Mouse (Mus musculus) midbrain, embryonic 14.5 days (tissue): ENCODE results near the gene Atxn1. TPM values are rescaled to one million over a fixed set of nuclear protein-coding genes. Genes with fewer than 3 reads are reported as not detected.

Experiments
- ATAC-seq: fragments of 200-750 bp; cut with Nextera tagmentation; 2 replicates; pipeline ENCODE4 v1.8.0; 2017; ENCODE audit warnings: moderate number of reproducible peaks, moderate library complexity; ENCODE audit not compliant: low FRiP score, low TSS enrichment
- DNase-seq: peaks from one replicate; pipeline ENCODE4 v3.0.0-alpha.2; 2015
- H3K27ac ChIP-seq: fragments of 300-500 bp; sonication (generic); replicated peaks from 2 replicates; pipeline ENCODE4 v1.5.1; 2014; ENCODE audit warnings: mild to moderate bottlenecking, low read depth, low read length, moderate library complexity
- H3K27me3 ChIP-seq: fragments of 300-500 bp; sonication (generic); 2 replicates; pipeline ENCODE4 v1.6.1; 2014; ENCODE audit warnings: low read length, control low read depth, mixed read lengths; ENCODE audit not compliant: control insufficient read depth, insufficient read depth
- H3K36me3 ChIP-seq: fragments of 300-500 bp; sonication (generic); 2 replicates; pipeline ENCODE4 v1.6.1; 2014; ENCODE audit warnings: low read length, control low read depth; ENCODE audit not compliant: control insufficient read depth, insufficient read depth
- H3K4me1 ChIP-seq: fragments of 300-500 bp; sonication (generic); 2 replicates; pipeline ENCODE4 v1.6.1; 2014; ENCODE audit warnings: mild to moderate bottlenecking, antibody characterized with exemption, low read length, control low read depth; ENCODE audit not compliant: control insufficient read depth, insufficient read depth
- H3K4me2 ChIP-seq: fragments of 300-500 bp; sonication (generic); 2 replicates; pipeline ENCODE4 v1.6.1; 2014; ENCODE audit warnings: mild to moderate bottlenecking, low read length, moderate library complexity
- H3K4me3 ChIP-seq: fragments of 300-500 bp; sonication (generic); replicated peaks from 2 replicates; pipeline ENCODE4 v1.5.1; 2014; ENCODE audit warnings: low read depth, low read length
- H3K9ac ChIP-seq: fragments of 300-500 bp; sonication (generic); replicated peaks from 2 replicates; pipeline ENCODE4 v1.6.1; 2014; ENCODE audit warnings: mild to moderate bottlenecking, low read length, moderate library complexity
- H3K9me3 ChIP-seq: fragments of 300-500 bp; sonication (generic); 2 replicates; pipeline ENCODE4 v1.6.1; 2016; ENCODE audit warnings: low read length, control low read depth, mixed read lengths; ENCODE audit not compliant: control insufficient read depth
- WGBS: fragments of 180-500 bp; shearing (Covaris S2); extraction: QIAGEN DNeasy Blood & Tissue Kit; methylation state at CpG from one replicate; pipeline ENCODE4 v1.1.7; 2014; 5-methylcytosine and 5-hydroxymethylcytosine counted together
- polyA plus RNA-seq: library from polyadenylated mRNA; unstranded; fragments of >200 nt; fragmentation: Nextera tagmentation; extraction: Ambion mirVana; gene quantifications from 2 replicates; pipeline ENCODE4 v1.2.1, GENCODE M21; 2014

Atxn1 gene
- polyA plus RNA-seq, 1 experiment from 2014 or later: 7.3 TPM

GRCm38 (mm10) chr13:45939561-45939960 is 25.2 kb downstream of the Atxn1 start:
- Histone ChIP-seq H3K36me3 (0 out of 2 replicates have a peak, but pooled peaks cover under 1% of the 10 kb centered on the region), H3K9me3 (no peaks in the 10 kb centered on the region), H3K27ac (no peak overlapping the region), H3K4me1 (0 out of 2 replicates have a peak, but pooled peaks cover 4% of the 10 kb centered on the region), H3K9ac (no peak overlapping the region), H3K27me3 (no peaks in the 10 kb centered on the region), H3K4me2 (no peak overlapping the region), H3K4me3 (no peak overlapping the region)
- WGBS: 89% methylated on average over 6 of the region's 6 CpGs
- ATAC-seq (no peak), DNase-seq (no peak)

GRCm38 (mm10) chr13:45938083-45938482 is 26.7 kb downstream of the Atxn1 start:
- Histone ChIP-seq H3K9me3 (no peaks in the 10 kb centered on the region), H3K27ac (no peak overlapping the region), H3K4me1 (0 out of 2 replicates have a peak, but pooled peaks cover 7% of the 10 kb centered on the region), H3K4me3 (no peak overlapping the region), H3K9ac (no peak overlapping the region), H3K4me2 (no peak overlapping the region), H3K36me3 (no peaks in the 10 kb centered on the region), H3K27me3 (no peaks in the 10 kb centered on the region)
- DNase-seq: no peak
- 93% methylated on average over 5 of the region's 5 CpGs for WGBS
- no peak for ATAC-seq

GRCm38 (mm10) chr13:45936765-45937164 is 28.0 kb downstream of the Atxn1 start:
- no peak overlapping the region for H3K9ac ChIP-seq
- no peak overlapping the region for H3K27ac ChIP-seq
- 0 out of 2 replicates have a peak, but pooled peaks cover 7% of the 10 kb centered on the region for H3K4me1 ChIP-seq
- H3K4me2 ChIP-seq: no peak overlapping the region
- DNase-seq (no peak), ATAC-seq (no peak)
- H3K4me3 ChIP-seq: no peak overlapping the region
- no peaks in the 10 kb centered on the region for H3K9me3 ChIP-seq
- H3K36me3 ChIP-seq: no peaks in the 10 kb centered on the region
- H3K27me3 ChIP-seq: no peaks in the 10 kb centered on the region

- no peak overlapping the region for H3K4me2 ChIP-seq
- ATAC-seq (no peak), DNase-seq (no peak)
- H3K9me3 ChIP-seq: no peaks in the 10 kb centered on the region
- no peak overlapping the region for H3K9ac ChIP-seq
- no peak overlapping the region for H3K4me3 ChIP-seq
- 0 out of 2 replicates have a peak, but pooled peaks cover 7% of the 10 kb centered on the region for H3K4me1 ChIP-seq
- H3K36me3 ChIP-seq: no peaks in the 10 kb centered on the region
- no peaks in the 10 kb centered on the region for H3K27me3 ChIP-seq
- 86% methylated on average over 7 of the region's 7 CpGs for WGBS
- no peak overlapping the region for H3K27ac ChIP-seq
Observed at GRCm38 (mm10) chr13:45935798-45936197, 29.0 kb downstream of the Atxn1 start.

- no peak overlapping the region for H3K4me2 ChIP-seq
- no peak overlapping the region for H3K27ac ChIP-seq
- 0 out of 2 replicates have a peak, but pooled peaks cover 7% of the 10 kb centered on the region for H3K4me1 ChIP-seq
- 74% methylated on average over 6 of the region's 6 CpGs for WGBS
- DNase-seq (no peak), ATAC-seq (no peak)
- H3K36me3 ChIP-seq: no peaks in the 10 kb centered on the region
- H3K27me3 ChIP-seq: no peaks in the 10 kb centered on the region
- no peak overlapping the region for H3K9ac ChIP-seq
- H3K4me3 ChIP-seq: no peak overlapping the region
- no peaks in the 10 kb centered on the region for H3K9me3 ChIP-seq
Observed at GRCm38 (mm10) chr13:45934841-45935240, 30.0 kb downstream of the Atxn1 start.

GRCm38 (mm10) chr13:45934085-45934484 is 30.7 kb downstream of the Atxn1 start:
- WGBS: 65% methylated on average over 7 of the region's 7 CpGs

GRCm38 (mm10) chr13:45932491-45932921 is 32.3 kb downstream of the Atxn1 start:
- no peak overlapping the region for H3K4me3 ChIP-seq
- no peak overlapping the region for H3K4me2 ChIP-seq
- no peaks in the 10 kb centered on the region for H3K9me3 ChIP-seq
- H3K9ac ChIP-seq: no peak overlapping the region
- 0 out of 2 replicates have a peak, but pooled peaks cover 7% of the 10 kb centered on the region for H3K4me1 ChIP-seq
- no peak for DNase-seq
- no peaks in the 10 kb centered on the region for H3K36me3 ChIP-seq
- no peaks in the 10 kb centered on the region for H3K27me3 ChIP-seq
- no peak overlapping the region for H3K27ac ChIP-seq
- WGBS: 67% methylated on average over 8 of the region's 8 CpGs
- no peak for ATAC-seq

More at GRCm38 (mm10) chr13:45934085-45934484, 30.7 kb downstream of the Atxn1 start:
- Histone ChIP-seq H3K4me2 (no peak overlapping the region), H3K4me1 (0 out of 2 replicates have a peak, but pooled peaks cover 7% of the 10 kb centered on the region), H3K9ac (no peak overlapping the region), H3K4me3 (no peak overlapping the region), H3K27ac (peak overlapping the region; percentile 42; the same call in 1 of the 2 replicates), H3K27me3 (no peaks in the 10 kb centered on the region), H3K36me3 (no peaks in the 10 kb centered on the region), H3K9me3 (no peaks in the 10 kb centered on the region)
- ATAC-seq (no peak), DNase-seq (no peak)

GRCm38 (mm10) chr13:45931891-45932290 is 32.9 kb downstream of the Atxn1 start:
- WGBS: 47% methylated on average over 1 of the region's 1 CpGs
- ATAC-seq: no peak

GRCm38 (mm10) chr13:45931215-45931614 is 33.6 kb downstream of the Atxn1 start:
- no peak for ATAC-seq
- no peak overlapping the region for H3K4me3 ChIP-seq

More at GRCm38 (mm10) chr13:45931891-45932290, 32.9 kb downstream of the Atxn1 start:
- Histone ChIP-seq H3K4me2 (no peak overlapping the region), H3K36me3 (no peaks in the 10 kb centered on the region), H3K4me1 (0 out of 2 replicates have a peak, but pooled peaks cover 7% of the 10 kb centered on the region), H3K9me3 (no peaks in the 10 kb centered on the region), H3K4me3 (no peak overlapping the region), H3K27ac (no peak overlapping the region), H3K27me3 (no peaks in the 10 kb centered on the region), H3K9ac (no peak overlapping the region)
- no peak for DNase-seq

More at GRCm38 (mm10) chr13:45931215-45931614, 33.6 kb downstream of the Atxn1 start:
- H3K27ac ChIP-seq: no peak overlapping the region
- H3K9me3 ChIP-seq: no peaks in the 10 kb centered on the region
- no peak overlapping the region for H3K4me2 ChIP-seq
- H3K36me3 ChIP-seq: no peaks in the 10 kb centered on the region
- H3K9ac ChIP-seq: no peak overlapping the region
- H3K4me1 ChIP-seq: 0 out of 2 replicates have a peak, but pooled peaks cover 7% of the 10 kb centered on the region
- 95% methylated on average over 5 of the region's 5 CpGs for WGBS
- no peak for DNase-seq
- no peaks in the 10 kb centered on the region for H3K27me3 ChIP-seq
